Mouse (Mus musculus): ENCODE measurements at regions not wholly inside any gene's neighbourhood (a gene's known extent, or its start where the extent isn't known, plus 50 kb on each side); places are given as distances from the start of the nearest gene placed in this dataset.

DNA sequence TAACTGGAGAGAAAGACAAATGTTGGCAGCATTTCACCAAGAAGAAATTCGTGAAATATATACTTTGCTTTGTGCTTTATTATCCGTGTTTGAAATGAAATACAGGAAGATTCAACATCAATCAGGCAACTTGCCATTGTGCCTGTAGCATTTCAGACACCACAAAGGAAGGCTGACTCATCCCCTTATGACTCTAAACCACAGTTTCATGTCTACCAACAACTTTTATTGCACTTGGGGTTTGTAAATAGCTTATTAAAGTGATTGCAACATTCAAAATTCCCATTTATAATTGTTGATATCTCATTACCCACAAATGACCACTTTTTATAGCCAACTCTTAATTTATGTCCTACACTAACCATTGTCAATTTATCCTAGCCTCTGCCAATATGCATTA lies 497.9 kb downstream of the Gm11232 start:
- ChIA-PET POLR2A (no interaction called here), CTCF (no interaction called here)

DNA sequence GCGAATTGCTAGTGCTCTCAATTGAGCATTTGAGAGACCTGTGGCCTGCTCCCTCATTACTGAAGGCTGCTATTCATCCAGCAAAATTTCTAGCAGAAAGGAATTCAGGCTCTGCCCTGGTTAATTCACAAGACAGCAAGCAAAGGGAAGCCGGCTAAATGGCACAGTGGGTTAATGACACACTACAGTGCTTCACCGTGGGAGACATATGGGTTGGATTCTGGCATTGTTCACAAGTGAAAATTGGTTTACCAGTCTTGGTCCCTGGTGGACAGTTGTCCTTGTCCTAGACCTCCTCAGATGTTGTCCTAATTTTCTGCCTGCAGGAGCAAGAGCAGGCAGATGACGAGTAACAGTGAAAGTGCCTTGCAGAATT lies 527.3 kb downstream of the Gm11232 start:
- ChIA-PET CTCF (no interaction called here), POLR2A (no interaction called here)

DNA sequence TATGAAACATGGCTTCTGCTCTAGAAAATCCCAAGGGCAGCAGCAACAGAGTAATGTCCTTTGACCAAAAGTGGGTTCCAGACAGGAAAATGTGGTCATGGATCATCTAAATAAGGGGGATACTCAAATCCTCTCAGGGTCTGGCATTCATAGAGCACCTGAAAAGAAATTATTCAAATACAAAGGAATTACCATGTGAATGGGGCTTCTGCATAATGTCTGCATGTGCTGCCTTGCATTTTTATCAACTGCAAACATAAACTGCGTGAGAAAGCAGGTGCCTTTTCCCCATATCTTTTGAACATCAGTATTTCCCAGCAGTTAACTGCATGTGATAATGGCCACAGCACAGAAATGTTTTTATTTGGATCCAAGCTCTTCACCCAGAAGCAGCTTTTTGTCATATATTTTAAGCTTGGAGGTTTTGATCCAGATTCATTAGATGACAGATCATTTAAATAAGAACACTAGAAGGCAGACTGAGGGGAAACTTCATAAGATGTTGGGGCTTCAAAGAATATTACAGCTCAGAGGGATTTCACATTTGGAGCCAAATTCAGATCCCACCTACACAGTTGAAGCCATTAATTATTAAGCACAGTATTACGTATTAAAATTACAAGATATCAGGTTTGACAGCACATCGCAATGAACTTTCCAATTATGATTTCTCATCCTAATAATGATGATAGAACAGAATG lies 527.8 kb downstream of the Gm11232 start:
- CTCF ChIA-PET: no interaction called here
- POLR2A ChIA-PET: no interaction called here

DNA sequence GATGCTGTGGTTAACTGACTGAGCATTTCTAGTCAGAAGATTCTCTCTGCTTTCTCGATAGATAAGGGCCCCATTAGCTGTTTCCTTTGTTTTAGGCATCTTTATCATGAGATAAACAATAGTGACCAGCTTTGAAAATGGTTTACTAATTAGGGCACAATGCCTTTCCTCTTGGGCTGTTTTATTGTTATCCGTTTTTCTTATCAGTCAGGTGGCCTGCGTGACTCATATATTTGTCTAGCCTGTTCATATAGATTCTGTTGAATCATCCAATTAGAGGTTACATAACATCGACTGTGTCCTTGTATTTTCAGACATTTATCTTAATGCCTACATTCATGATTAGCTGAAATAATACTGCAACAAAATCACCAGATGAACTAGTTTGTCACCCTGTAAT lies 531.1 kb downstream of the Gm11232 start:
- ChIA-PET CTCF (interaction anchor here in 1 of 4 experiments (0.7 kb wide), 1 partner anchor 1071 kb away, joined by 3 read pairs; no protein-coding TSS in a partner anchor), POLR2A (no interaction called here)

DNA sequence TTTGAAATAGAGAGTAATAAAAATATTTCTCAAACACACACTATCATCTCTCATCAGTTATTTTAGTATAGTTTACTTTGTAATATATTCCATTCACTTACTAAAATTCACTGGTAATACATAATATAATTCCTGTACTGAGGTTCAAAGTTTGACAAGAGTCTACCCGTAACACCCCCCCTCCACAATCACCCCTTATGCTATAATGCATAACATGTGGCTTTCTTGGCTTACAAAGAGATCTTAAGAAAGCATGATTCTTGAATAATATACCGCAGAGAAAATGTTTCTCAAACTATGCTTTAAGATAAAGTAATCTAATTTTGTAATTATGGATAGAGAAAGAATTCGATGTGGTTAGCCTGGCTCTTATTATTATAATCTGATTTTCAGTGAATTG lies 539.7 kb downstream of the Gm11232 start:
- ChIA-PET CTCF (no interaction called here), POLR2A (no interaction called here)

DNA sequence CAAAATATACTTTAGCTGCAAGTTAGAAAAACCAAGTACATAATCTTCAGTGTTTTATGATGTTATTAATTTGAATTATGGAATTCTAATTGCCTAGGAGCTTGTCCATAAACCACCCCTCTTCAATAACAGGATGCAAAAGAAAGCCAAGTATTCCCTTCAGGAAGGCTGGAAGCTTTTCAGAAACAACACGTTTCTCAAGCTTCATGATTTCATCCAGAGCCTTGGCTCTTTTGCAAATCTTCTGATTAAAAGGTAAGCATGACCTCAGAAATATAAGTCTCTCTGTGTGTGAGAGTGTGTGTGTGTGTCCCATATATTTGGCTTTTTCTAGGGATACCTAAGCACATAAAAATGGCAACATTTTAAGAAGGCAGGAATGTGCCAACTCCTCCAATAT lies 570.0 kb downstream of the Gm11232 start:
- POLR2A ChIA-PET: no interaction called here
- CTCF ChIA-PET: no interaction called here

DNA sequence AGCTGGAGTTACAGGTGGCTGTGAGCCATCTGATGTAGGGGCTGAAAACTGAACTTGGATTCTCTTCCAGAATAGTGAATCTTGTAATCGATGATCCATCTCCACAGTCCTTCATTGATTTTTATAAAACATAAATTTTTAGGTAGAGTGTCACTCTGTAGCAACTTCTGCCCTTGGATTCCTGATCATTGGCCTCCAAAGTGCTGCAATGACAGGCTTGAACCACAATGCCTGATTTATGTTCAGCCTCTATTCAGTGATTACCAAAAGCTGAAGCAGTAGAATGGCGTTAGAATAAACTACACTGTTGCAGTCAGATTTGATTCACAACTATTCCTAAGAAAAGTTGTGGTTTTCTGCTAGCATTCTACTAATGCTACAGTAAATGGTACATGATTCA lies 580.1 kb downstream of the Gm11232 start:
- POLR2A ChIA-PET: interaction anchor here in 1 of 4 experiments (0.6 kb wide), 1 partner anchor 126 kb away, joined by 3 read pairs; no protein-coding TSS in a partner anchor

DNA sequence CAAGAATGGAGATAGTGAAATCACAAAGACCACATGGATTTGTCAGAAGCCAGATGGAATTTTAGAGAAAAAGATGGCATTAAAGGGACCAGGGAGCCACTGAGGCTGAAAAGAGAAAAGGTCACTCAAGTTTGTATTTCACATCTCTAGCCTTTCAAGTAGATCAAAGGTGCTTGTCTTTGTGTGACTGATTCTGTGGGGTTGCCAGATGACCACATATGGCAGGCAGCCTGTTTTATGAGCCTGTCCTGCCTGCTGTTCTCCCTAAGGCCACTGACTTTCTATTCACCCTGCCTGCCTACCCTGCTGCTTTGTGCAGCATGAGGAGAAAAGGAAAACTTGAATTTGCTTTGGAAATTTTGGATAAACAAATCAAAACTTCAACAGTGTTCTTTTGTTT lies 592.0 kb downstream of the Gm11232 start:
- POLR2A ChIA-PET: no interaction called here

More for the DNA sequence above, 580.1 kb downstream of the Gm11232 start:
- CTCF ChIA-PET: no interaction called here

DNA sequence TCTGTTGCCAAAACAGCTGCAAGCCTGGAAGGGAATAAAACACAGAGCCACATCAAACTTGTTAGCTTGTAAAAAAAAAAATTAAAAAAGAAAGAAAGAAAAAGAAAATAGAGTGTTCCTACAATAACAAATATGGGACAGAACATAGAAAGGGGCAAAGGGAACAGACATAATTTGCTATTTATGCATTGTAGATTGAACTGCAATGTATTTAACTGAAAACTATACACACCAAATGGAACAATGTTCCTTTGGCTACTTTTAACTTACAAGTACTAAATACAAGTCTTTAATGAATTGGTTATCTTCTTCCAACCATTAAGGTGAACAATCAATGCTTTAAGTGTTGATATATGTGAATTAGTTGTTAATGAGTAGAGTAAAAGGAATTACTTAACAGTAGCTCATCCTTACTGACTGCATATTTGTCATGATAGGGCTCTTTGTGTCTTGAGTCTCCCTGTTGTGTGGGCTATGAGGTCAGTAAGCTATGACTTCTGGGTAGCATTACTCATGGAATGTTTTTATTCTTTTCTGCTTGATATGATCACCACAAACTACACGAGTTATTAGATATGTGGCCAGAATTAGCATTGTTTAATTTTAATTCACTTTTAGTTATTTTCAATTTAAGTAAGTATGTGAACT lies 597.0 kb upstream of the Megf9 start:
- ChIA-PET CTCF (no interaction called here), POLR2A (no interaction called here)

More for the DNA sequence above, 592.0 kb downstream of the Gm11232 start:
- CTCF ChIA-PET: no interaction called here

DNA sequence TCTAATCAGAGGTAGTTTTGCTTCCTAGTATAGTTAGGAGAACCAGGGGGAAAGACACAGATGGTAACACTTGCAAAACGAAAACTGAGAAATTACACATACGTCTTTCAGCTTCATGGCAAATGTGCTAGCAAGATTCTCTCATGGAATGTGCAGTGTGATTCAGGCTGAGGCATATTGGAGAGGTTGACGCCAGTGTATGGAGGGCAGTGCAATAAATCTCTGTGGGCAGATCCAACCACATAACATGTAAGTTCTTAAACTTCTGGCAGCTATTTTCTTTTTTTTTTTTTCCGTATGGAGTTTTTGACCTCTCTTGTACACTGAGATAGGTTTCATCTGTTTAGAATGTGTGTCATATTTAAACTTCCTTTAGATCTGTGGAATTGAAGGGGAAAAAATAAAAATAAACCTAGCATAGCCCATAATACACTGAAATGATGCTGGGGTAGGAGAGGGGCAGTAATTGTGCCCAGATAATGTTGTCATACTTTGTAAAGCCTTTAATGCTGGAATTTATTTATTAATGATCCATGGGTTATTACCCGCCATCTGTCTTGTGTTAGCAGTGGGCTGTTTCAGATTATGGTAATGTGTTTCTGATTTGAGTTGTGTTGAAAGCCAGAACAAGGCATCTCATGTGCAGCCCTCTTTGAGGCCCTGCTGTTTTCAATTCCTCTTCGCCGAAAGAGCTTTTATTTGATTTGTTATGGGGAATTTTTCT lies 596.3 kb upstream of the Megf9 start:
- CTCF ChIA-PET: no interaction called here
- POLR2A ChIA-PET: no interaction called here

DNA sequence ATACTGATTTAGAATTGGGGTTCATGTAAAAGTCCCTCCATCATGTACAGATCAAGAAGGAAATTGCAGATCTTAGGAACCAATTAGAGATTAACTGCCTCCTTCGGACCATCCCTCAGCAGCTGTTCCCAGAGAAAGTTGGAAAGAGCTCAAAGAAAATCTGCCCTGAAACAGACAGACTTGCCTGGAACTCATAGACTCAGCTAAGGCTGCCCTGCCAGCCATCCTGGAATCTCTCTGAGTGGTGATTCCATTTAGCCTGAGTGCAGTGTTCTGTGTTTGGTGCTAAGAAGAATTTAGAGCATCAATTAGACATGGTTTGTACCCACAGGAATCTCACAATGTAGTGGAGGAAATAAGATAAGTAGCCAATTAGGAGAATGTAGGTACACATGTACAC lies 594.5 kb upstream of the Megf9 start:
- ChIA-PET CTCF (no interaction called here), POLR2A (interaction anchor here in 1 of 4 experiments (0.7 kb wide), 1 partner anchor 60 kb away, joined by 4 read pairs; no protein-coding TSS in a partner anchor)

Data from embryonic stem cell, embryonic (primary cell).